Mouse (Mus musculus): Measurements from ENCODE around the gene Mlana. TPM values are rescaled to one million over a fixed set of nuclear protein-coding genes. Genes with fewer than 3 reads are reported as not detected.

Mlana gene
- total RNA-seq, 2 experiments from 2014 or later, result not detected

DNA sequence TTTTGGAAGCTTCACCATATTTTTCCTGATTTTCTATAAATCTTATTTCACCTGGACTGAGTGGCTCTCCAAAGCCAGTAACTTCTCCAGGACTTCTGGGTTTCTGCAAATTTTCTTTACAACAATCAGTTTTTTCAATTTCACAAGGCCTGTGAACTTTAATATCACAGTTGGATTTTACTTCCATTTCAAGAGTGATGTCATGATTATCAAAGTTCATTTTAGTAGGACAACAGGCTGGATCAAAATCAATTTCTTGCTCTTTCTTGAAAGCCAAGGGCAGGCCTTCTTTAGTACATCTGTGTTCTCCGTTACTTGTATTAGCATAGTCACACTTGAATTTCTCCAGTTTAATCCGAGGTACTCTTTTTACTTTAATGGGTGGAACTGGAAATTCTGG lies 56.3 kb downstream of the Mlana start:
- no peak for DNase-seq

Other genes starting within 250 kb of the Mlana start
- gene Ric1, start 175.5 kb upstream of the Mlana start, total RNA-seq (2021), result 10 to 100 TPM; 22.5 to 23.8 TPM
- gene Ermp1, start 49.4 kb upstream of the Mlana start, total RNA-seq (2021), result 1 to 10 TPM; 6.7 to 7.7 TPM
- gene 9930021J03Rik, start 108.2 kb downstream of the Mlana start, total RNA-seq (2021), result 10 to 100 TPM in 1 of 2 experiments, 1 to 10 TPM in 1; 9.7 to 11.0 TPM
- 1 to 10 TPM; 8.0 to 8.1 TPM for gene Ranbp6, start 115.2 kb downstream of the Mlana start, total RNA-seq (2021)
- 1 to 10 TPM; 3.3 to 5.6 TPM for gene Il33, start 227.3 kb downstream of the Mlana start, total RNA-seq (2021)

Measured in gastrocnemius, postnatal 25 days (tissue).